Mouse (Mus musculus): ENCODE measurements at regions not wholly inside any gene's neighbourhood (a gene's known extent, or its start where the extent isn't known, plus 50 kb on each side); places are given as distances from the start of the nearest gene placed in this dataset.
A peak's percentile ranks its signal among the peaks of the same experiment; 100 is the strongest.

GRCm38 (mm10) chr7:119089931-119090330 is 94.5 kb downstream of the Gpr139 start:
- H3K36me3 ChIP-seq (ENCODE audit: control insufficient read depth, insufficient read depth, low read length) = no peaks in the 10 kb centered on the region
- no peak overlapping the region for H3K4me3 ChIP-seq (ENCODE audit: low read depth, low read length)
- 75% methylated on average over 2 of the region's 2 CpGs for WGBS
- no peaks in the 10 kb centered on the region for H3K27me3 ChIP-seq (replicated peaks; ENCODE audit: control insufficient read depth, insufficient read depth, low read length)
- no peak overlapping the region for H3K4me2 ChIP-seq (ENCODE audit: low read length)
- no peak overlapping the region for H3K27ac ChIP-seq (ENCODE audit: low read depth)
- ATAC-seq (replicated peaks; ENCODE audit: low FRiP score, low TSS enrichment, low read depth) = no peak
- H3K9ac ChIP-seq (ENCODE audit: low read length) = no peak overlapping the region
- no peak for DNase-seq (ENCODE audit: low spot score)
- no peaks in the 10 kb centered on the region for H3K9me3 ChIP-seq (ENCODE audit: control insufficient read depth, low read length)
- no peaks in the 10 kb centered on the region for H3K4me1 ChIP-seq (replicated peaks; ENCODE audit: control insufficient read depth, insufficient read depth, low read length)

- no peak overlapping the region for H3K4me2 ChIP-seq (ENCODE audit: low read length)
- 69% methylated on average over 2 of the region's 2 CpGs for WGBS
These were observed 93.5 kb upstream of the Gprc5b start for GRCm38 (mm10) chr7:119088537-119088936.

GRCm38 (mm10) chr7:119087723-119088419 is 92.9 kb upstream of the Gprc5b start:
- ATAC-seq (replicated peaks; ENCODE audit: low FRiP score, low TSS enrichment, low read depth) = no peak

More at GRCm38 (mm10) chr7:119088537-119088936, 93.5 kb upstream of the Gprc5b start:
- no peaks in the 10 kb centered on the region for H3K4me1 ChIP-seq (replicated peaks; ENCODE audit: control insufficient read depth, insufficient read depth, low read length)
- no peak overlapping the region for H3K27ac ChIP-seq (ENCODE audit: low read depth)
- no peak overlapping the region for H3K9ac ChIP-seq (ENCODE audit: low read length)
- ATAC-seq (replicated peaks; ENCODE audit: low FRiP score, low TSS enrichment, low read depth) = no peak
- no peaks in the 10 kb centered on the region for H3K9me3 ChIP-seq (ENCODE audit: control insufficient read depth, low read length)
- H3K4me3 ChIP-seq (ENCODE audit: low read depth, low read length) = no peak overlapping the region
- H3K27me3 ChIP-seq (replicated peaks; ENCODE audit: control insufficient read depth, insufficient read depth, low read length) = no peaks in the 10 kb centered on the region
- DNase-seq (ENCODE audit: low spot score) = no peak
- H3K36me3 ChIP-seq (ENCODE audit: control insufficient read depth, insufficient read depth, low read length) = no peaks in the 10 kb centered on the region

GRCm38 (mm10) chr7:119085696-119086451 is 90.9 kb upstream of the Gprc5b start:
- ATAC-seq (replicated peaks; ENCODE audit: low FRiP score, low TSS enrichment, low read depth) (no peak), DNase-seq (ENCODE audit: low spot score) (no peak)
- Histone ChIP-seq H3K4me3 (ENCODE audit: low read depth, low read length) (no peak overlapping the region), H3K27ac (ENCODE audit: low read depth) (no peak overlapping the region), H3K4me2 (ENCODE audit: low read length) (no peak overlapping the region), H3K9me3 (ENCODE audit: control insufficient read depth, low read length) (no peaks in the 10 kb centered on the region), H3K36me3 (ENCODE audit: control insufficient read depth, insufficient read depth, low read length) (no peaks in the 10 kb centered on the region), H3K27me3 (replicated peaks; ENCODE audit: control insufficient read depth, insufficient read depth, low read length) (no peaks in the 10 kb centered on the region), H3K4me1 (replicated peaks; ENCODE audit: control insufficient read depth, insufficient read depth, low read length) (no peaks in the 10 kb centered on the region), H3K9ac (ENCODE audit: low read length) (no peak overlapping the region)
- 80% methylated on average over 13 of the region's 13 CpGs for WGBS

More at GRCm38 (mm10) chr7:119087723-119088419, 92.9 kb upstream of the Gprc5b start:
- 76% methylated on average over 7 of the region's 7 CpGs for WGBS
- Histone ChIP-seq H3K4me2 (ENCODE audit: low read length) (no peak overlapping the region), H3K36me3 (ENCODE audit: control insufficient read depth, insufficient read depth, low read length) (no peaks in the 10 kb centered on the region), H3K4me3 (ENCODE audit: low read depth, low read length) (no peak overlapping the region), H3K27me3 (replicated peaks; ENCODE audit: control insufficient read depth, insufficient read depth, low read length) (no peaks in the 10 kb centered on the region), H3K9me3 (ENCODE audit: control insufficient read depth, low read length) (no peaks in the 10 kb centered on the region), H3K27ac (ENCODE audit: low read depth) (no peak overlapping the region), H3K9ac (ENCODE audit: low read length) (no peak overlapping the region), H3K4me1 (replicated peaks; ENCODE audit: control insufficient read depth, insufficient read depth, low read length) (no peaks in the 10 kb centered on the region)
- DNase-seq (ENCODE audit: low spot score) = no peak

- DNase-seq (ENCODE audit: low spot score) (peak; percentile 51), ATAC-seq (replicated peaks; ENCODE audit: low FRiP score, low TSS enrichment, low read depth) (no peak)
- Histone ChIP-seq H3K4me2 (ENCODE audit: low read length) (no peak overlapping the region), H3K27me3 (replicated peaks; ENCODE audit: control insufficient read depth, insufficient read depth, low read length) (no peaks in the 10 kb centered on the region), H3K4me1 (replicated peaks; ENCODE audit: control insufficient read depth, insufficient read depth, low read length) (no peaks in the 10 kb centered on the region), H3K36me3 (ENCODE audit: control insufficient read depth, insufficient read depth, low read length) (no peaks in the 10 kb centered on the region), H3K9ac (ENCODE audit: low read length) (no peak overlapping the region), H3K27ac (ENCODE audit: low read depth) (no peak overlapping the region), H3K4me3 (ENCODE audit: low read depth, low read length) (no peak overlapping the region), H3K9me3 (ENCODE audit: control insufficient read depth, low read length) (no peaks in the 10 kb centered on the region)
- WGBS = 49% methylated on average over 12 of the region's 12 CpGs
These were observed 82.0 kb upstream of the Gprc5b start for GRCm38 (mm10) chr7:119076712-119077619.

- 66% methylated on average over 2 of the region's 2 CpGs for WGBS
- Histone ChIP-seq H3K9ac (ENCODE audit: low read length) (no peak overlapping the region), H3K27ac (ENCODE audit: low read depth) (no peak overlapping the region), H3K4me3 (ENCODE audit: low read depth, low read length) (no peak overlapping the region), H3K4me1 (replicated peaks; ENCODE audit: control insufficient read depth, insufficient read depth, low read length) (no peaks in the 10 kb centered on the region), H3K4me2 (ENCODE audit: low read length) (no peak overlapping the region), H3K27me3 (replicated peaks; ENCODE audit: control insufficient read depth, insufficient read depth, low read length) (no peaks in the 10 kb centered on the region), H3K9me3 (ENCODE audit: control insufficient read depth, low read length) (no peaks in the 10 kb centered on the region), H3K36me3 (ENCODE audit: control insufficient read depth, insufficient read depth, low read length) (no peaks in the 10 kb centered on the region)
- no peak for DNase-seq (ENCODE audit: low spot score)
- ATAC-seq (replicated peaks; ENCODE audit: low FRiP score, low TSS enrichment, low read depth) = no peak
These were observed 71.0 kb upstream of the Gprc5b start for GRCm38 (mm10) chr7:119066026-119066425.
